Mouse (Mus musculus): ENCODE measurements at regions not wholly inside any gene's neighbourhood (a gene's known extent, or its start where the extent isn't known, plus 50 kb on each side); places are given as distances from the start of the nearest gene placed in this dataset.

DNA sequence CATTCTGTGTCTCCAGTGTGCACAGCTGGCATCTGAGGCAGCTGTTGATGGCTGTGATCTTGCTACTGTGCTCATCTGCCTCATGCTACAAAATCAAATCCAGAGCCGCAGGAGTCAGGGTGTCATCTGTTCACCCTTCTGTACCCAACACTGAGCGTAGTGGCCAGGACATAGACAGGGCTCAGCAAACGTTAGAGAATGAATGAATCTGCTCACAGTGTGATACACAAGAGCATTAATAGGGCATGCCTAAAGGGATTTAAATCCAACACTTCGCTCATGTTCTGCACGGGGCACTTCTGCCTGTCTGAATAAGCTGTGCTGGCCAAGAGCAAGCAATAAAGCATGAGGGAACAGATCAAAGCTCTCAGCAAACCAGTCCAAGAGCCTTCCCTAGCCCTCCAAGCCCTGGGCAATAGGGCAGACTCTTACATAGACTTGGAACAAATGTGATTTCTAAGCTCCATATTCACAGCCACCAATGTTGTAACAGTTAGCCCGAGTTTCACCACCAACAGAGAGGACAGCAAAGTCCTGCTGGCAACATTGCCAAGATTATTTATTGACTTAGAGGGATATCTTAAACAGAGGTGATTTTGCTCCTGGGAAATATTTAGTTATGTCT is 633.8 kb upstream of the Cdh5 start:
- Histone ChIP-seq H3K4me3 (replicated peaks; ENCODE audit: insufficient read depth, low read depth, low read length) (no peak overlapping the region), H3K4me1 (ENCODE audit: control insufficient read depth, insufficient read depth, low read length) (no peaks in the 10 kb centered on the region), H3K27ac (ENCODE audit: insufficient read depth, low read length) (no peak overlapping the region), H3K27me3 (ENCODE audit: control insufficient read depth, insufficient read depth, low read length) (no peaks in the 10 kb centered on the region; the same call in 1 of the 2 replicates)
- no peak for TF ChIP-seq CTCF (IDR thresholded peaks at IDR 0.05; ENCODE audit: borderline replicate concordance, insufficient read depth, low read depth, low read length)
- TF ChIP-seq POLR2A (IDR thresholded peaks at IDR 0.05; ENCODE audit: borderline replicate concordance, insufficient read depth, low read length), result no peak
- no peak for DNase-seq
- 14% methylated on average over 6 of the region's 6 CpGs for WGBS

DNA sequence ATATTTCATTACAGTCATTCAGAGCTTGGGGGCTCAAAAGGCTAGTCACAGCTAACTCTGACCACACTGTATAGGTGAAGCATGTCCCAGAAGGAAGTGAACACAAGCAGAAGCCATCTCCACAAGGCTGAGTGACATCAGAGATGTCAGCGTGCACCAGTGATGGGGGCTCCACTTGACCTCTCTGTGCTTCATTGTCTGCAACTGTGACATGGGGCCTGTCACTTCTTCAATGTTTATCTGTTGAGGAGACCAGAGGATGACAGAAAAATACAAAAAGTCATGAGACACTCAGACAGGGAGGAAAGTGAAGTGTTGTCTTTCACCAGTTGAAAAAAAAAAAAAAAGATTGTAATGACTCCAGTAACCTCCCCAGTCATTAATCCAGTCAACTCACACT is 632.4 kb upstream of the Cdh5 start:
- Histone ChIP-seq H3K27ac (ENCODE audit: insufficient read depth, low read length) (no peak overlapping the region), H3K4me3 (replicated peaks; ENCODE audit: insufficient read depth, low read depth, low read length) (no peak overlapping the region), H3K27me3 (ENCODE audit: control insufficient read depth, insufficient read depth, low read length) (no peaks in the 10 kb centered on the region; the same call in 1 of the 2 replicates), H3K4me1 (ENCODE audit: control insufficient read depth, insufficient read depth, low read length) (no peaks in the 10 kb centered on the region)
- DNase-seq, result no peak
- 76% methylated on average over 1 of the region's 1 CpGs for WGBS
- no peak for TF ChIP-seq POLR2A (IDR thresholded peaks at IDR 0.05; ENCODE audit: borderline replicate concordance, insufficient read depth, low read length)

GRCm38 (mm10) chr8:103470316-103470715 is 631.1 kb upstream of the Cdh5 start:
- H3K4me1 ChIP-seq (ENCODE audit: control insufficient read depth, insufficient read depth, low read length), result no peaks in the 10 kb centered on the region
- TF ChIP-seq CTCF (IDR thresholded peaks at IDR 0.05; ENCODE audit: borderline replicate concordance, insufficient read depth, low read depth, low read length) (no peak), POLR2A (IDR thresholded peaks at IDR 0.05; ENCODE audit: borderline replicate concordance, insufficient read depth, low read length) (no peak)
- 5% methylated on average over 4 of the region's 4 CpGs for WGBS
- no peaks in the 10 kb centered on the region; the same call in 1 of the 2 replicates for H3K27me3 ChIP-seq (ENCODE audit: control insufficient read depth, insufficient read depth, low read length)
- H3K27ac ChIP-seq (ENCODE audit: insufficient read depth, low read length), result no peak overlapping the region
- DNase-seq, result peak in 1 of 2 experiments; percentile 9
- H3K4me3 ChIP-seq (replicated peaks; ENCODE audit: insufficient read depth, low read depth, low read length), result no peak overlapping the region

GRCm38 (mm10) chr8:103475816-103476797 is 625.3 kb upstream of the Cdh5 start:
- Histone ChIP-seq H3K4me1 (ENCODE audit: control insufficient read depth, insufficient read depth, low read length) (no peaks in the 10 kb centered on the region), H3K27ac (ENCODE audit: insufficient read depth, low read length) (no peak overlapping the region), H3K27me3 (ENCODE audit: control insufficient read depth, insufficient read depth, low read length) (no peaks in the 10 kb centered on the region; the same call in 1 of the 2 replicates), H3K4me3 (replicated peaks; ENCODE audit: insufficient read depth, low read depth, low read length) (no peak overlapping the region)
- TF ChIP-seq POLR2A (IDR thresholded peaks at IDR 0.05; ENCODE audit: borderline replicate concordance, insufficient read depth, low read length) (no peak), CTCF (IDR thresholded peaks at IDR 0.05; ENCODE audit: borderline replicate concordance, insufficient read depth, low read depth, low read length) (no peak)
- 78% methylated on average over 12 of the region's 12 CpGs for WGBS
- DNase-seq, result no peak

- H3K27ac ChIP-seq (ENCODE audit: insufficient read depth, low read length), result no peak overlapping the region
- WGBS, result 56% methylated on average over 6 of the region's 6 CpGs
- peak in 1 of 2 experiments; percentile 3 for DNase-seq
These were observed 619.2 kb upstream of the Cdh5 start for GRCm38 (mm10) chr8:103482033-103482720.

DNA sequence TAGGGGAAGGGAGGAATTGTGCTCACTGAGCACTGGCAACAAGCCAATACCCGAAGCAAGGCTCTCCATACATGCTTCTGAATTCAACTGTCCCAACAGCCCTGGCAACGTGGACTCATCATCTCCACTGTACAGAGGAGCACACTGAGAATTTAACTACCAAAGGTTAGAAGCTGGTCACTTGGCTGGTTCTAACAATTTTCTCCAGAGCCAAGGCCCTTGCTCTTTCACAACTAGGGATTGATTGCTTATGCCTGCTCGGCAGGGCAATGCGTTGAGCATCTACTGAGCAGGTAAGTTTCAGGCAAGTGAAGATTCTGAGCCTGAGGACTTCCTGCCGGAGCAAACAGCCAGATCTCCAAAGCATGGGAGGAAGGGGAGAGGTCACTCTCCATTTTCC is 616.0 kb upstream of the Cdh5 start:
- no peak for DNase-seq
- H3K4me3 ChIP-seq (replicated peaks; ENCODE audit: insufficient read depth, low read depth, low read length), result no peak overlapping the region
- H3K4me1 ChIP-seq (ENCODE audit: control insufficient read depth, insufficient read depth, low read length), result no peaks in the 10 kb centered on the region
- no peaks in the 10 kb centered on the region; the same call in 1 of the 2 replicates for H3K27me3 ChIP-seq (ENCODE audit: control insufficient read depth, insufficient read depth, low read length)
- TF ChIP-seq POLR2A (IDR thresholded peaks at IDR 0.05; ENCODE audit: borderline replicate concordance, insufficient read depth, low read length) (no peak), CTCF (IDR thresholded peaks at IDR 0.05; ENCODE audit: borderline replicate concordance, insufficient read depth, low read depth, low read length) (no peak)
- H3K27ac ChIP-seq (ENCODE audit: insufficient read depth, low read length), result no peak overlapping the region
- 68% methylated on average over 5 of the region's 5 CpGs for WGBS

More at GRCm38 (mm10) chr8:103482033-103482720, 619.2 kb upstream of the Cdh5 start:
- Histone ChIP-seq H3K4me3 (replicated peaks; ENCODE audit: insufficient read depth, low read depth, low read length) (no peak overlapping the region), H3K27me3 (ENCODE audit: control insufficient read depth, insufficient read depth, low read length) (no peaks in the 10 kb centered on the region; the same call in 1 of the 2 replicates), H3K4me1 (ENCODE audit: control insufficient read depth, insufficient read depth, low read length) (no peaks in the 10 kb centered on the region)
- no peak for TF ChIP-seq POLR2A (IDR thresholded peaks at IDR 0.05; ENCODE audit: borderline replicate concordance, insufficient read depth, low read length)
- TF ChIP-seq CTCF (IDR thresholded peaks at IDR 0.05; ENCODE audit: borderline replicate concordance, insufficient read depth, low read depth, low read length), result no peak

DNA sequence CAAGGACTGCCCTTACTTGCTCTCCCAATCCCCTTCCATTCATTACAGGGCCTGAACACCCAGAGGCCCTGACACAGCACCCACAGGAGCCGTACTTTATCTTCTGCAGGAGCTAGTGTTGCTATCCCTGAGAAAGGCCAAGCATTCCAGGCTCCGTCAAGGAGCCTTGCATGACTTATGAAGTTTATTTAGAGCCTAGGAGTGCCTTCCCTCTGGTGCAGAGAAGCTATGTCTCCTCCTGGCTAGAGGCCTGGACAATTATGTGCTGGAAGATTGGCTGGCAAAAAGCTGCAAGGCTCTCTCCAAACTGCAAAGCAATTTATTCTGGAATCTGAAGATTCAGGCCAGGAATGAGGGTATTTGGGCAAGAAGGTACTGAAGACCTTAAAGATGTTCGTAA is 612.0 kb upstream of the Cdh5 start:
- no peak overlapping the region for H3K27ac ChIP-seq (ENCODE audit: insufficient read depth, low read length)
- TF ChIP-seq CTCF (IDR thresholded peaks at IDR 0.05; ENCODE audit: borderline replicate concordance, insufficient read depth, low read depth, low read length) (no peak), POLR2A (IDR thresholded peaks at IDR 0.05; ENCODE audit: borderline replicate concordance, insufficient read depth, low read length) (no peak)
- H3K4me3 ChIP-seq (replicated peaks; ENCODE audit: insufficient read depth, low read depth, low read length), result no peak overlapping the region
- H3K27me3 ChIP-seq (ENCODE audit: control insufficient read depth, insufficient read depth, low read length), result no peaks in the 10 kb centered on the region; the same call in 1 of the 2 replicates
- DNase-seq, result no peak
- no peaks in the 10 kb centered on the region for H3K4me1 ChIP-seq (ENCODE audit: control insufficient read depth, insufficient read depth, low read length)
- 81% methylated on average over 3 of the region's 3 CpGs for WGBS
